Mouse (Mus musculus): ENCODE results near the gene Akna.

Gene Akna

GRCm38 (mm10) chr4:63409908-63410582 is 6.9 kb upstream of the Akna start:
- no peak for DNase-seq (ENCODE audit: low read depth)

DNA sequence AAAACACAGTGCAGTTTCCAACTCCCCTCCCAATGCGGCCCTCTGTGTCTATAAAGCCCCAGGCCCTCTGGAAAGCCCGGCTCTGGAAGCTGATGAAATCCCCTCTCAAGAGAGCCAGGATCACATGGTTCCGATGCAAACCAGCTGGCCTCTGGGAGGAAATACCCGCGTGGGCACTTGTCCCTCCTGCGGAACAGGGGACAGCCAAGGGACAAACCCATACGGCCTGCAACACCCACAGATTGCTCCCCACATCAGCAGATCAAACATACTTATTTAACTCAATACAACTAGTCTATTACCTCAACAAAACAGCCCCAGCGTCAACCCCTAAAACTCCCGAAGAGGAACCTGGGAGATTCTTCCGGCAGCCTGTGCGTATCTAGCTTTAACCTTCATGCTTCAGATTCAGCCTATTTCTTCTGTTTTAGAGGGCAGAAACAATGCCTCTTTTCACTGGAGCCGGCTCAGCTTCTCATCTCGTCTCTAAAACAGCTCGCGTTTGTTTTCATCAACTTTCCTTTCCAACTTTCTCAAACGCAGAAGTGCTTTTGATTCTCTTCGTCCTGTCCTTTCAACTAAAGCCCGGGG is 6.3 kb upstream of the Akna start:
- DNase-seq (ENCODE audit: low read depth), result no peak

DNA sequence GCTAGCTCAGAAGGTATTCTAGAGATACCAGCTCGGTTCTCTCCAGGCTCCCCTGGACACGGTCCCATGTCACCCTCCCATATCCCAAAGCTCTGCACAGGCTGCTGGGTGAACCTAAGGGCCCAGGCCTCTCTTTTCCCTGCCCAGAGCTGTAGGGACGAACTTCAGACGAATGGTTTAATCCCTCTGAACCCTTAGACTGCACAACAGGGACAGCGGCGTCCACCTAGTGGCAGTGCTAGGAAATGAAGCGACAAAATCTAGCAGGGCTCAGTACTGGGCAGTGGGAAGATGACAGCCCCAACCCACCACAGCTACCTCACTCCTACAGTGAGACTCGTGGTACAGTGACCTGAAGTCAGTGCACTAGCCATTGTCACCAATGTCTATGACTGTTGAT is 5.5 kb upstream of the Akna start:
- DNase-seq (ENCODE audit: low read depth), result no peak

DNA sequence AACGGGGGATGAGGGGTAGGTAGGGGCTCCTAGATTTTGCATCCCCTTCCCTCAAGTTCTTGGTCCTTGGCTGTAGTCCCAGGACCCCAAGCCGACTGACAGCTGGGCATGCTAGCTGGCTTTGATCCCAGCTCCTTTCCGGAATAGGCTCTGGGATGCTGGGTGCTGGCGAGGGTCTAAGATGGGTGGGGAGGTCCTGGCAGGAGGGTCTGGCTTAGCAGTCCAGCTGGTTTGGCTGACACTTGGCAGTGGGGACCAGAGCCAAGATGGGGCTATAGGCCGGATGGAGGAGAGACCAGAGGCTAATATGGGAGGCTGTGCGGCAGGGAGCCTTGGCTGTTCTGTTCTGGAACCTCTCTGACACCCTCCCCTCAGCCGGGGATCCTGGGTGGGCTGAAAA is 5.1 kb upstream of the Akna start:
- no peak for DNase-seq (ENCODE audit: low read depth)

- DNase-seq (ENCODE audit: low read depth), result no peak
Observed at GRCm38 (mm10) chr4:63405683-63406082, 2.5 kb upstream of the Akna start.

DNA sequence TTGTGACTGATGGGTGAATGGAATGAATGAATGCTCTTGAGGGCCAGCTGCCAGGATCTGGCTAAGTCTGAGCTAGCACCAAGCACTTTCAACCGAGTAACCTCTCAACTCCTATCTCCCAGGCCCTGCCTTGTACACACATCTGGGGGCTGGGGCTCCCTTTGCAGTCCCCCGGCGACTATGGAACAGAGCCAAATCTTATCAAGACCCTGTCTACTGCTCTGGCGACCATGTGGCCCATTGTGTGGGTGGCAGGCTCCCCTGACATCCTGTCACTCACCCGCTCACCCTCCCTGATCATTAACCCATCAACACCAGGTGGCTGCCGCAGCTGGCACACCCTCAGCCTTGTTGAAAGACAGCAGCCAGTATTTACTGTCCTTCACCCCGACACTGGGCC is 1.9 kb upstream of the Akna start:
- DNase-seq (ENCODE audit: low read depth), result no peak

GRCm38 (mm10) chr4:63404205-63404604 is 1.1 kb upstream of the Akna start:
- no peak for DNase-seq (ENCODE audit: low read depth)

GRCm38 (mm10) chr4:63402558-63402957 is 596 bp downstream of the Akna start:
- no peak for DNase-seq (ENCODE audit: low read depth)

GRCm38 (mm10) chr4:63402056-63402455 is 1.1 kb downstream of the Akna start:
- no peak for DNase-seq (ENCODE audit: low read depth)

DNA sequence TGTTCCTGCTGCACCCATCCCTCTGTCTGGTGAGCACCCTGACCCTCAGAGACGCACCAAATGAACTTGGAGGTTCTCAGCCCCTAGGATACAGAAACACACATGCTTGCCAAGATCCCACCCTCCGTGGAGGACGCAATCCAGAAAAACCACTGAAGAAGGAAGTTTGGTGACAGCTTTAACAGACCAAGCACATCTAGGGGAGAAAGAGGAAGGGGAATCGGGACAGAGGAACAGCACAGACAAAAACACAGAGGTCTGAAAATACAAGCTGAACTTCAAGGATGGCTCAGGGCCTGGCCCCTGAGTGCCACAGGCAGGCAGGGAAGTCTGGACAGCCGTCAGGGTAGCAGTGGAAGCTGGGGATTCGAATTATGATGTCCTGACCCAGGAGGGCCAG is 1.5 kb downstream of the Akna start:
- DNase-seq (ENCODE audit: low read depth), result no peak

- no peak for DNase-seq (ENCODE audit: low read depth)
Observed at GRCm38 (mm10) chr4:63400541-63401306, 2.4 kb downstream of the Akna start.

- no peak for DNase-seq (ENCODE audit: low read depth)
Observed at GRCm38 (mm10) chr4:63399691-63400270, 3.4 kb downstream of the Akna start.

DNA sequence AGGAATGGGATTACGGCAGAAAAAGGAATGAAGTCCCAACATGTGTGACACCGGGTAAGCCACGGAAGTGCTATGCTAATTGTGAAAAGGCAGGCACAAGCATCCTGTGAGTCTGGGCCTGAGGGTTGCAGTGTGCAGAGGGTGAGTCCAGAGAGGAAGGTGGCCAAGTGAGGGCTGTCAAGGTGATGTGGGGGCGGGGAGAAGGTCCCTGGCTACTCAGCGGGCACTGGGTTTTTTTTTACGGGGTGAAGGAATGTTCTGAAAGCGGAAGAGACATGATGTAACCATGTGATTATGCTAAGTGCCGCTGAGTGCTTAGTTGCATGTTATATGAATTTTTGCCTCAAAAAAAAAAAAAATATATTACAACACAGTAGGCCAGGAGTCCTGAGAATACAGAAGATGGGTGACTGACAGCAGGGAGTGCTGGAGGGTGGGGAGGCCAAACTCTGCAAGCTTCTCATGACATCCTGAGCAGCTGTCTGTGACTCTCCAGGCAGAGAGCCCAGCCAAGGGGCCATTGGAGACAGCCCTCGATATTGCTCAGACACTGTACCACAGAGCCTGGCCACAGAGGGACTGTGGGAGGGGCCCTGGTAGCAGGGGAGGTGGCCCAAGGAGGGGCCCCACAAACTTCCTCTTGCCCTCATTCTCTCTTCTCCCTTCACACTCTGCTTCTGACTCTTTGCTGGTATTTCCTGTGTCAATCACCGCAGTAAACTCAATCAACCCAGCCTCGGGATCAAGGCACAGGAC is 4.1 kb downstream of the Akna start:
- no peak for DNase-seq (ENCODE audit: low read depth)

DNA sequence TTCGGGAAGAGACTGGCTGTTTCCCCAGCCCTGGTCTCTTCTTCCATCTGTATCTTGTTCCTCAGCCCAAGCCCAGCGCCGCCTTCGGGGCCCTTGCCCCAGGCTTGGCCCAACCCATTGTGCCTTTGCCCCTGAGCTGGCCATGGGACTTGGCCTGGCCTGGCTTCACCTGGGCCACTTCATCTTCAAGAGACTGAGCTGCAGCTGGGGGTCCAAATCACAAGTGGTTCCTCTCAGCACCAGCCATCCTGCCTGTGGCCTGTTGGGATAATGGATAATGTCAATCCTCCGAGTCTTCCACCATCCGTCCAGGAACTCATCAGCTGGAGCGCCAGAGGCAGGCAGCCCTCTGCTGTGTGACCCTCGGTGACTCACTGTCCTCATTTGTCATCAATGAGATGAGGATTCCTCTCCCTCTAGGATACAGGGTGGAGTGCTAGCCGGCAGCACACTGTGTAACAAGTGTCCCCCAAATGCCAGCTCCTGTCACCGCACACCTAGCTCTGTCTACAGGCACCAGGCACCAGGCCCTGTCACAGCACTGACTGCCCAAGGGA is 5.1 kb downstream of the Akna start:
- DNase-seq (ENCODE audit: low read depth), result no peak

- DNase-seq (ENCODE audit: low read depth), result no peak
Observed at GRCm38 (mm10) chr4:63391322-63391721, 11.8 kb downstream of the Akna start.

- no peak for DNase-seq (ENCODE audit: low read depth)
Observed at GRCm38 (mm10) chr4:63389887-63390528, 13.1 kb downstream of the Akna start.

DNA sequence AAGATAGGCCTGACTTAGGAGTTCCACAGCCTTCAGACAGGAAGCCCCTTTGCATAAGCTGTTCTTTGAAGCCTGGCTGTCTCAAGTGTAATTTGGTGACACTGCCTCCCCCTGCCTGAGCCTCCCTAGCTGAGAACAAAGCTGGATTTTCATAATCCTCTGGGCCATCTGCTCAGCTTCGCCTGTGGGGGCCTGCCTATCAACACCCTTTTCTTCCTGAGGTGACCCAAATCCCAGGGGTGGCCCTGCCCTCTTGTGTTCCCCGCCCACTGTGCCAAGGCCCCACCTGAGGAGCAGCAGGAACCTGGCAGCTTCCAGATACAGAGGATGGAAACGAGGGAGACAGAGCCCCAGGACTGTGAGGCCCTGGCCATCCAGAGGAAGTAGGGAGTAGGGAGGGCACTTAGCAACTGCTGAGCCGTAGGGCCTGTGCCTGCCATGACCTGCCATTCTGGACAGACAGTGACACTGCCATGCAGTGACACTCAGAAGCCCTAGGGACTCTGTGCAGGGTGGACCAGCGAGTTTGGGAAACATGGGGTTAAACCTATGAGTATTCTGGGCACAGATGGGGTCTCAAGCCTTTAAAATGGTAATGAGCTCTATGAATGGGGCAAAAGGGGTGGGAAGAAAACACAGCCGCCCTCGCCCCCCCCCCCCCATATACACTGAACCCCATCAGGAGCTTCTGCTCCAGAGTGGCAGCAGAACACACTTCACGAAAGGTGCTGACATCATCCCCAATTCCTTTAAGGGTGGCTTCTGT is 13.8 kb downstream of the Akna start:
- DNase-seq (ENCODE audit: low read depth), result no peak

DNA sequence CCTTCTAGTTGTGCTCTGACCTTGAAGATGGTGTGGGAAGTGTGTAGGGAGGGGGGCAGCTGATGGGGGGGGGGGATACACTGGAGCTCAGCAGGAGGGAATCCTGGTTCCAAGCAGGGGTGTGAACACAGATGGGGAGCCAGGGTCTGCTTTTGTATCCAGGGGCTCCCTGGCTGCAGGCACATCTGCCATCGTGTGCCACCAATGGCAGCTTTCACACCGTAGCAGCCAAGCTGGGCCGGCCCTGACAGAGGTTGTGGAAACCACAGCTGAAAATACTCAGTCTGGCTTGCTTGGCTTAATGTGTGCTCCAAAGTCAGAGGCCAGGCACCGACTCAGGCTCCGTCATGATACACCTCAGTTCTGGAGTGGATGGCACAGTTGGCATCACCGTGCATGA is 15.1 kb downstream of the Akna start:
- no peak for DNase-seq (ENCODE audit: low read depth)

- no peak for DNase-seq (ENCODE audit: low read depth)
Observed at GRCm38 (mm10) chr4:63385784-63386183, 17.4 kb downstream of the Akna start.

DNA sequence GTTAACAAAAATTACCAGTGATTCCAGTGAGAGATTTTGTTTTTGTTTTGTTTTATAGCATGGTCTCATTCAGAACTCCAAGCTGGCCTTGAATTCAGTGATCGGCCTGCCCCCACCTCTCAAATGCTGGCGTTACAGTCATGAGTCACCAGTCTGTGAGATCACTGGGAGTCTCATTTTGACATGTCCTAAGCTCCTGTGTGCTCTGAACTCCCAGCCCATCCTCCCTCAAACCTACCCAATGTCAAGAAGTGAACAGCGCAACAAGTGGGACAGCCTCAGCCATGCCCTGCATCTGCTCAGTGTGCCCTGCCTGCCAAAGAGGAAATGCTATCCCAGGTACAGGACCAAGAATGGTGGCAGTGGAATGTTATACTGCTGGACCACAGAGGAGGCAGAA is 17.9 kb downstream of the Akna start:
- DNase-seq (ENCODE audit: low read depth), result no peak

GRCm38 (mm10) chr4:63384262-63384661 is 18.9 kb downstream of the Akna start:
- no peak for DNase-seq (ENCODE audit: low read depth)

Data from fibroblast of lung, adult 2 months (primary cell).